In the genomic region with DNA sequence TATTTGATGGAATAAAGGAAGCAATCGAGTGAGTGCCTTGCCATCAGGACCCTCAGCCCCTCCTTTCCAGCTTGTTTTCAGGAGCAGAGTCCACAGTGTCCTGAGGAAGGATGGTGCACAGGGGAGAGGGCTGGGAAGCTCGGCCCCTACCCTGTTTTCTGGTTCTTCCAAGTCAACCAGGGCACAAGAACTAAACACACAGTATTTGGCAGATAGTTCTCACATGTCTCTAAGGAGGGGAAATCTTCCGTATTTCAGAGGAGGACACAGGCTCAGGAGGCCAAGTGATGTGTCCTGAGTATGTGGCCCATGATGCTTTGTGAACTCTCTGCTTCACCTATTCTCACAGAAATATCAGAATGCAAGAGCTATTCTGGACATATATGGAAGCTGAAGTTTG, we compare ENCODE assay signal across 10 mouse cellular contexts. TPM values are rescaled to one million over a fixed set of nuclear protein-coding genes. Genes with fewer than 3 reads are reported as not detected.
DNase-seq lines count a peak whose midpoint lies in the region; ATAC-seq and TF ChIP-seq lines count a peak whose summit lies in the region.
"Had no signal": no experiment of that assay in that cellular context is flagged by ENCODE, and none has a peak within 500 bp of the region (broad histone marks: within the 10 kb centered on the region; RNA-seq: fewer than 3 reads in every experiment).

No protein-coding gene starts in this region.

- H3K27ac ChIP-seq in heart, embryonic 13.5 days (replicated peaks) = no peak overlapping the region
- H3K27ac ChIP-seq in embryonic facial prominence, embryonic 14.5 days (replicated peaks; ENCODE audit: low read depth, low read length) = no peak overlapping the region
- H3K27ac ChIP-seq in limb, embryonic 10.5 days = no peak overlapping the region
- H3K27ac ChIP-seq in midbrain, postnatal 0 days (ENCODE audit: low read depth, low read length) = no peak overlapping the region

- intact Hi-C loops in heart, postnatal 36 days (cut with DNase I) = loop anchor here (5.0 kb wide), 1 partner anchor 44 kb away; no protein-coding TSS in a partner anchor
- intact Hi-C loops in gastrocnemius, postnatal 36 days (cut with DNase I) = no loop called here

- H3K4me2 ChIP-seq in heart, embryonic 13.5 days = peak overlapping the region; percentile 90
- peak overlapping the region; percentile 77 for H3K4me2 ChIP-seq in embryonic facial prominence, embryonic 14.5 days (ENCODE audit: low read depth, low read length)
- peak overlapping the region; percentile 93 for H3K4me2 ChIP-seq in midbrain, postnatal 0 days (ENCODE audit: low read depth, low read length, poor library complexity, severe bottlenecking)

- peak overlapping the region; percentile 92 for H3K4me3 ChIP-seq in heart, embryonic 13.5 days
- peak overlapping the region; percentile 100; the same call in 1 of the 2 replicates for H3K4me3 ChIP-seq in embryonic facial prominence, embryonic 14.5 days (ENCODE audit: low read depth, low read length)
- 0 out of 2 replicates have a peak overlapping the region, but pooled peaks have one; percentile 100 for H3K4me3 ChIP-seq in limb, embryonic 10.5 days
- no peak overlapping the region for H3K4me3 ChIP-seq in midbrain, postnatal 0 days (ENCODE audit: low read depth, low read length)

- ATAC-seq in heart, embryonic 13.5 days (ENCODE audit: extremely low read depth, insufficient number of reproducible peaks, low FRiP score, low TSS enrichment) = no peak
- ATAC-seq in embryonic facial prominence, embryonic 14.5 days (ENCODE audit: low read depth) = no peak
- ATAC-seq in midbrain, postnatal 0 days (ENCODE audit: low FRiP score) = no peak

- peaks cover 4% of the 10 kb centered on the region; the same call in 1 of the 2 replicates for H3K36me3 ChIP-seq in heart, embryonic 13.5 days
- no peaks in the 10 kb centered on the region for H3K36me3 ChIP-seq in embryonic facial prominence, embryonic 14.5 days (ENCODE audit: control insufficient read depth, insufficient read depth, low read length)
- H3K36me3 ChIP-seq in limb, embryonic 10.5 days = 0 out of 2 replicates have a peak, but pooled peaks cover 2% of the 10 kb centered on the region
- no peaks in the 10 kb centered on the region for H3K36me3 ChIP-seq in midbrain, postnatal 0 days (ENCODE audit: insufficient read depth, low read length)

- H3K9ac ChIP-seq in heart, embryonic 13.5 days = peak overlapping the region; percentile 100
- no peak overlapping the region for H3K9ac ChIP-seq in embryonic facial prominence, embryonic 14.5 days (ENCODE audit: low read depth, low read length)
- no peak overlapping the region for H3K9ac ChIP-seq in midbrain, postnatal 0 days (replicated peaks; ENCODE audit: low read length, poor library complexity, severe bottlenecking)

- peaks cover 67% of the 10 kb centered on the region for H3K4me1 ChIP-seq in heart, embryonic 13.5 days
- peaks cover 22% of the 10 kb centered on the region for H3K4me1 ChIP-seq in embryonic facial prominence, embryonic 14.5 days (ENCODE audit: control insufficient read depth, insufficient read depth, low read length)
- H3K4me1 ChIP-seq in limb, embryonic 10.5 days = peaks cover 28% of the 10 kb centered on the region
- peaks cover 12% of the 10 kb centered on the region for H3K4me1 ChIP-seq in midbrain, postnatal 0 days (ENCODE audit: insufficient read depth, low read length)

- H3K27me3 ChIP-seq in heart, embryonic 13.5 days (replicated peaks) = no peaks in the 10 kb centered on the region
- no peaks in the 10 kb centered on the region for H3K27me3 ChIP-seq in embryonic facial prominence, embryonic 14.5 days (replicated peaks; ENCODE audit: control insufficient read depth, insufficient read depth, low read length)
- no peaks in the 10 kb centered on the region for H3K27me3 ChIP-seq in limb, embryonic 10.5 days (ENCODE audit: low read depth, poor library complexity, severe bottlenecking)
- no peaks in the 10 kb centered on the region for H3K27me3 ChIP-seq in midbrain, postnatal 0 days (ENCODE audit: insufficient read depth, low read length)

- no peaks in the 10 kb centered on the region for H3K9me3 ChIP-seq in heart, embryonic 13.5 days
- no peaks in the 10 kb centered on the region for H3K9me3 ChIP-seq in embryonic facial prominence, embryonic 14.5 days (ENCODE audit: control insufficient read depth, low read length)
- no peaks in the 10 kb centered on the region for H3K9me3 ChIP-seq in limb, embryonic 10.5 days (replicated peaks)
- H3K9me3 ChIP-seq in midbrain, postnatal 0 days (ENCODE audit: low read length) = no peaks in the 10 kb centered on the region

- 76% methylated on average over 3 of the region's 3 CpGs for WGBS in heart, embryonic 13.5 days
- WGBS in embryonic facial prominence, embryonic 14.5 days = 65% methylated on average over 3 of the region's 3 CpGs
- WGBS in limb, embryonic 10.5 days = 75% methylated on average over 3 of the region's 3 CpGs
- WGBS in midbrain, postnatal 0 days = 56% methylated on average over 3 of the region's 3 CpGs

- TF ChIP-seq CTCF in midbrain, postnatal 0 days (IDR thresholded peaks at IDR 0.05) = no peak

- no peak for DNase-seq in heart, postnatal 36 days
- no peak for DNase-seq in embryonic facial prominence, embryonic 14.5 days (ENCODE audit: low spot score)
- DNase-seq in limb, embryonic 10.5 days (ENCODE audit: low spot score) = no peak
- no peak for DNase-seq in midbrain, postnatal 0 days (ENCODE audit: low spot score)
- no peak for DNase-seq in adrenal gland, postnatal 14 days
- DNase-seq in left cerebral cortex, adult 18-20 months (ENCODE audit: low spot score in 2 of 2) = no peak
- no peak for DNase-seq in gastrocnemius, postnatal 36 days
- DNase-seq: adrenal gland, adult 2 months had no signal

RNA-seq across cellular contexts. Expression of gene Sppl3, which starts 2.5 kb away (rescaled TPM):
- 6.5 and 6.9 TPM in 2 replicates for polyA plus RNA-seq in heart, embryonic 13.5 days (2015; fragmentation: Nextera tagmentation; extraction: Ambion mirVana)
- total RNA-seq in heart, postnatal 36 days (2021) = 10 to 100 TPM; 33.0 to 35.8 TPM
- 25.6 and 25.7 TPM in 2 replicates for polyA plus RNA-seq in embryonic facial prominence, embryonic 14.5 days (2014; fragmentation: Nextera tagmentation; extraction: Ambion mirVana)
- 15.2 and 15.3 TPM in 2 replicates for polyA plus RNA-seq in limb, embryonic 10.5 days (2016; fragmentation: Nextera tagmentation; extraction: Ambion mirVana)
- 153 TPM in 2 replicates for total RNA-seq in midbrain, postnatal 0 days (2014; rRNA removed)
- 34.9 and 37.1 TPM in 2 replicates for polyA plus RNA-seq in midbrain, postnatal 0 days (2015; fragmentation: Nextera tagmentation; extraction: Ambion mirVana)
- 54.8 and 59.2 TPM in 2 replicates for total RNA-seq in adrenal gland, postnatal 14 days (2021)
- total RNA-seq in left cerebral cortex, adult 18-20 months (2021) = 10 to 100 TPM; 84.8 to 85.4 TPM
- total RNA-seq in gastrocnemius, postnatal 36 days (2021) = 10 to 100 TPM; 19.6 to 21.3 TPM

RNA-seq across cellular contexts. Expression of gene Hnf1a, which starts 42.5 kb away (rescaled TPM):
- 0.13 and 0.17 TPM in 2 replicates for polyA plus RNA-seq in heart, embryonic 13.5 days (2015; fragmentation: Nextera tagmentation; extraction: Ambion mirVana)
- not detected for total RNA-seq in heart, postnatal 36 days (2021)
- polyA plus RNA-seq in embryonic facial prominence, embryonic 14.5 days (2014; fragmentation: Nextera tagmentation; extraction: Ambion mirVana) = 0.10 TPM in 2 replicates
- 0.09 and 0.11 TPM in 2 replicates for polyA plus RNA-seq in limb, embryonic 10.5 days (2016; fragmentation: Nextera tagmentation; extraction: Ambion mirVana)
- not detected in 2 replicates for total RNA-seq in midbrain, postnatal 0 days (2014; rRNA removed)
- polyA plus RNA-seq in midbrain, postnatal 0 days (2015; fragmentation: Nextera tagmentation; extraction: Ambion mirVana) = 0.05 and 0.06 TPM in 2 replicates
- total RNA-seq in adrenal gland, postnatal 14 days (2021) = 0.26 and 2.0 TPM in 2 replicates
- not detected for total RNA-seq in left cerebral cortex, adult 18-20 months (2021)
- not detected for total RNA-seq in gastrocnemius, postnatal 36 days (2021)
- polyA plus RNA-seq: heart, postnatal 0 days had no signal
